Mouse (Mus musculus): ENCODE data around the gene Plekhg2. TPM values are rescaled to one million over a fixed set of nuclear protein-coding genes. Genes with fewer than 3 reads are reported as not detected.

The Plekhg2 gene
- polyA plus RNA-seq, 1 experiment from 2014 or later, result 114 TPM

DNA sequence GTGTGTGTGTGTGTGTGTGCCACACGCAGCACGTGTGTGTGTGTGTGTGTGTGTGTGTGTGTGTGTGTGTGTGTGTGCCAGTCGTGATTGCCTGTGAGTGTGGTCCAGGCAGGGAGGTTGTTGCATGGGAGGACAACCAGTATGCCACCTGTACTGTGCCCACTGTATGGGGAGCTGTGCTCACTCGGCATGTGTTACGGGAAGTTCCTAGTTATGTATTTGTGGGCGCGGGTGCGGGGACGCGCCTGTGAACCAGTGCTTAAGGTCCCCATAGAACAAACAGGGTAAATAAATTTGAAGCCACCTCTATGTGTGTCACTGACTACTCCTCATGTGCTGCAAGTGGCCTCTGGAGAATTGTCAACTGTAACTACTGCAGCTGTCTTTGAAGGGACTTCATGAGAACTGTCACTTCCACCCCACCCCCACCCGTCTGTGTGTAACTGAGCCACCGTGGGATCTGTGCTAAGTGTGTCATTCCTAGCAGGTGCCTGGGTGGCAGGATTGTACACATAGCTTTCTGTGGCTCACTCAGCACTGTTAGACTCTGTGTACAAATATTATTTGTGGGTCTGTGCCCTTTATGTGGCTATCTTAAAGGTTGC lies 10.1 kb upstream of the Plekhg2 start:
- no peak for ATAC-seq (ENCODE audit: insufficient number of reproducible peaks, insufficient read depth, low FRiP score, low TSS enrichment)
- Histone ChIP-seq H3K36me3 (peaks cover 20% of the 10 kb centered on the region), H3K4me3 (peak overlapping the region; percentile 32), H3K4me1 (peaks cover 53% of the 10 kb centered on the region), H3K27me3 (no peaks in the 10 kb centered on the region), H3K4me2 (replicated peaks) (peak overlapping the region; percentile 52), H3K9ac (peak overlapping the region; percentile 58; the same call in 1 of the 2 replicates), H3K27ac (peak overlapping the region; percentile 94), H3K9me3 (no peaks in the 10 kb centered on the region)
- WGBS, result 52% methylated on average over 9 of the region's 12 CpGs

DNA sequence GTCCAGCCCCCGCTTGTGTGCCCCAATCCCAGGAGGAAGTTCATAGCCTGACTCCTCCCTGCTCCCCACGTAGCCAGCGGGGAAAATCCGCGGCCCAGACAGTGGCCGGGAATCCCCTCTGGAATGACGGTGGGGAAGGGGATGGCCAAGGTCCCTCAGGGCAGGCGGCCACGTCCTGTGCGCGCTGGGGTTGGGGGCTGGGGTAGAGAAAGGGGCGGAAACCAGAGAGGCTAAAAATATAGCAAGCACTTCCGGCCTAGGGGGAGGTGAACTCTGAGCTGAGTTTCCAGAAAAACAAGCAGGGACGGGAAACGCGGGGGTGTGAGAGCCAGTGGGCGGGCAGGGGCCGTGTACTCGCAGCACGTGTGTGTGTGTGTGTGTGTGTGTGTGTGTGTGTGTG lies 9.5 kb upstream of the Plekhg2 start:
- WGBS, result under 1% methylated on average over 20 of the region's 20 CpGs
- Histone ChIP-seq H3K9ac (peak overlapping the region; percentile 58), H3K9me3 (no peaks in the 10 kb centered on the region), H3K27me3 (no peaks in the 10 kb centered on the region), H3K4me2 (replicated peaks) (peak overlapping the region; percentile 52), H3K36me3 (peaks cover 23% of the 10 kb centered on the region), H3K27ac (peak overlapping the region; percentile 94), H3K4me3 (peak overlapping the region; percentile 32), H3K4me1 (peaks cover 57% of the 10 kb centered on the region)
- peak; percentile 50 for ATAC-seq (ENCODE audit: insufficient number of reproducible peaks, insufficient read depth, low FRiP score, low TSS enrichment)

DNA sequence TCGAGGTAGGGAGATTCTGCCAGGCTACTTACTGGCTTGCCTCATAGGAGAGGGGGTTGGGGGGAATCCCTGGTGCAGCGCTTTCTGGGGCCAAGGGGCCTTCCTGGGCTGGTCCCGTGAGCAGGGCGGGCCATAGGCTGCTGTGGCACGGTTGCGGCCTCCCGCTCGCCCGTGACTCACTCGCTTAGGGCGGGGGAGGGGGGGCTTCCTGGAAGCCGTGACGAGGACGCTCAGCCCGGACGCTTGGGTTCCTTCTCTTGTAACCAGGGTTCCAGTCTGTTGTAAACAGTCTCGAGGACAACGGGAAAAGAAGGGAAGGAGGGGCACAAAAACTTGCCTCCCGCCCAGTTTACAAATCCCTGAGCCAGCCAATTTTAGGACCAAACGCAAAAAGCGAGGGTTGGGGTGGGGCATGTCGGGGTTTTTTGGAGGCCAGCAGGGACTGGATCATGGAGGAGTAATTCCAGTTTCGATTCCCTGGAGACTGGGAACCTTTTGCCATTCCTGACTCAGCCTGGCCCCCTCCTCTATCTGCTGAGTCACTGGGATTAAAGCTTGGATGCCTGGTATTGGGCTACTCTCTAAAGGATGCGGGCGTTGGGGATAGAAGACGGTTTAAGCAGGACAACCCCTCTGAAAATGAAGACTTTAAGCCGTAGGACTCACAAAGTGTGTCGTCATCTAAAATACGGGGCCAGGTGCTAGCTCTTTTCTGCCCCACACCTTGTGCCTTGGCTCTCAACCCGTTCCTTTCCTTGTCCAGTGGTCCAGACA lies 8.8 kb upstream of the Plekhg2 start:
- Histone ChIP-seq H3K4me2 (replicated peaks) (peak overlapping the region; percentile 52), H3K27ac (peak overlapping the region; percentile 94), H3K9ac (peak overlapping the region; percentile 58), H3K9me3 (no peaks in the 10 kb centered on the region), H3K36me3 (peaks cover 22% of the 10 kb centered on the region), H3K27me3 (no peaks in the 10 kb centered on the region), H3K4me1 (peaks cover 62% of the 10 kb centered on the region), H3K4me3 (peak overlapping the region; percentile 32)
- WGBS, result 3% methylated on average over 30 of the region's 30 CpGs
- ATAC-seq (ENCODE audit: insufficient number of reproducible peaks, insufficient read depth, low FRiP score, low TSS enrichment), result peak; percentile 16; the same call in 1 of the 2 replicates

DNA sequence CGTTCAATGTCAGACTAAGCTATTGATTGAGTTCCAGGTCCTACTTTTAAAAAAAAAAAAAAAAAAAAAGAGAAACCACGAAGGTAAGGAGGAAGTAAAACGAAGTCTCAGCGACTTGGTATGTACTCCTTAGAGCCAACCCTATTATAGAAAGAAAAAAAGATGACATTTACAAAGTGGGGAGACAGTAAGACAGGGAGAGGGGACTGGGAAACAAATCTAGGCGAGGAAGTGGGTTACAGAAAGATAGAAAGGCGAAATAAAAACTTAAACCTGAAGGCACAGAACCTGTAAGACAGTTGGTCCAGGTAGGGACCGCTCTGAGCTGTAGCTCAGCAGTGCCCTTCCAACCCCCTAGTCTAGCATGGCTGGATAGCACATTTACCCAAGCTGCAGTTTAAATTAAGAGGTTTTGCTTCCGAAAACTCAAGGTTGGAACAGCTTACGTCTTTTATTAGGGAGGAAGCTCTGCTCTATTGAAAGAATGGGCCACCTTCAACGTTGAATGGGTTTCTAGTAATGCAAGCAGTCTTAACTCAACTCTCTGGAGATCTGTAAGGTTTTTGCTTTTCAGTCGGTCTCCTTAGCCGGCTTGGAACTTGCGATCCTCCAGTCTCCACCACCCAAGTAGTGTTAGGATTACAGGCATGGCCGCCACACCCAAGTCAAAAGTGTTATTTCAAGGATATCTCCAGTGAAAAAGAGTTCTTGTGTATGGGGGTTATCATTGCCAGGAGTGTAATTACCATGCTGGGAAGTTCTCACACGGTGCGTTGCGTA lies 8.0 kb upstream of the Plekhg2 start, which contains the start of gene Zfp36:
Gene Zfp36 (minus strand): TSS at position 17 of the 780 bp plus-strand sequence.
- H3K9me3 ChIP-seq, result no peaks in the 10 kb centered on the region
- peaks cover 14% of the 10 kb centered on the region for H3K36me3 ChIP-seq
- H3K4me3 ChIP-seq, result peak within 1 kb of the TSS; percentile 66
- peak within 1 kb of the TSS; percentile 93 for H3K4me2 ChIP-seq (replicated peaks)
- H3K9ac ChIP-seq, result peak within 1 kb of the TSS; percentile 86
- peak within 1 kb of the TSS; percentile 94 for H3K27ac ChIP-seq
- peaks cover 65% of the 10 kb centered on the region for H3K4me1 ChIP-seq
- 41% methylated on average over 17 of the region's 17 CpGs for WGBS
- no peak for ATAC-seq (ENCODE audit: insufficient number of reproducible peaks, insufficient read depth, low FRiP score, low TSS enrichment)
- H3K27me3 ChIP-seq, result no peaks in the 10 kb centered on the region

DNA sequence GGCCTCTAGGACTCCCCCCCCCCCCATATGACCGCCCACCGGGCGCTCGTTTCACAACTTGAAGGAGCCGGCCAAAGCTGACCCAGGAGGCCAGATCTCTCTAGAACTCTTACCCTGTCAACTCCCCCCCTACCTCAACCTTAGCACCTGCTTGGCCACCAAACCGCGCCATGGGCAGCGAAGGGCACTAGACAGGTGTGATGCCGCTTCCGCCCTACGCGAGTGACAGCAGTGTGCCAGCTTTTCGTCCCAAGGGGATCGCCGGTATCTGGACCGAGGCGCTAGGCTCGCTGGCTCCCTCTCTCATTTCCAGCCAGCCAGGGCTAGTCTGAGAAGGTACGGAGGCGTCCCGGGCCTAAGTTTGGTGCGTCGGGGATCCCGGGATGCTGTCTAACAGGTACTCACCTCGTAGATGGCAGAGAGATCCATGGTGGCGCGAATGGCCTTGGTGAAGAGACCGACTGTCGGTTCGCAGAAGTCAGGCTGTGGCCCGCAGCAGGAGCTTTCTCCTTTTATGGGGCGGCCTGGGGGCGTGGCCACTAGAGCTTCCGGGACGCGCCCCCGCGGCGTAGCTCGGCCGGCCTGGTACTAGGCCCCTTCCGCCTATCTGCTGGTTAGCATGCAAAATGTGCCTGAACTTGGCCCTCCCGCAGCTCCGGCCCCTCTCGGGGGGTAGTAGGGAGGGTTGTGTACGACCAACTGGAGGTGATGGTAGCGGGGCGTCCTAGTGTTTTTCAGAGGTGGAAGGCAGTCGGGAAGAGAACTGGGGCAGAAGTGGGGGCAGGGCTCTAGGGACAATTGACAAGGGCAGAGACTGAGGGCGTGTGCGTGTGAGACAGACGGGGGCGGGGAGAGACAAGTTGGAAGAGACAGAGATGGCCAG lies 6.6 kb upstream of the Plekhg2 start:
- Histone ChIP-seq H3K4me2 (replicated peaks) (peak overlapping the region; percentile 93), H3K36me3 (peaks cover 9% of the 10 kb centered on the region; the same call in 1 of the 2 replicates), H3K27me3 (no peaks in the 10 kb centered on the region), H3K4me3 (peak overlapping the region; percentile 66), H3K27ac (peak overlapping the region; percentile 87), H3K9me3 (no peaks in the 10 kb centered on the region), H3K4me1 (peaks cover 66% of the 10 kb centered on the region), H3K9ac (peak overlapping the region; percentile 86)
- 2% methylated on average over 53 of the region's 53 CpGs for WGBS
- 0 out of 2 replicates have a peak, but pooled peaks have one; percentile 7 for ATAC-seq (ENCODE audit: insufficient number of reproducible peaks, insufficient read depth, low FRiP score, low TSS enrichment)

DNA sequence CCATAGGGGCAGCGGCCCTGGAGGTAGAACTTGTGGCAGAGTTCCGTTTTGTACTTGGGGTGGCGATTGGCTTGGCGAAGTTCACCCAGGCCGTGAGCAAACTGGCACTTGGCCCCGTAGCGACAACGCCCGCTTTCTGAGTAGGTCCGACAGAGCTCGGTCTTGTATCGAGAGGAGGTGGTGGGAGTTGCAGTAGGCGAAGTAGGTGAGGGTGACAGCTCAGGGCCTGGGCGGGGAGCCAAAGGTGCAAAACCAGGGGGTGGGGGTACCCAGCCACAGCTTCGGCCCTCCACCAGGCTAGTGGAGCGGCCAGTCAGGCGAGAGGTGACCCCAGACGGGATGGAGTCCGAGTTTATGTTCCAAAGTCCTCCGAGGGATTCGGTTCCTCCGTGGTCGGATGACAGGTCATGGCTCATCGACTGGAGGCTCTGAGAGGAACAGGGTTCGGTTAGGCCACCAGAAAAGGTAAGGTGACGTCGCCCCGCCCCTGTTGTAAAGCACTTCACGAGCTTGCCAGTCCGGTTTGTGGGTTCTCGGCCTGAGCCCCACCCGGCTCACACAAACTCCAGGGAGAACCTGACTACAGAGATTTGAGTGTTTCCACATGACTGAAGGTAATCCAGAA lies 5.8 kb upstream of the Plekhg2 start:
- peaks cover 9% of the 10 kb centered on the region; the same call in 1 of the 2 replicates for H3K36me3 ChIP-seq
- H3K27ac ChIP-seq, result peak overlapping the region; percentile 87
- ATAC-seq (ENCODE audit: insufficient number of reproducible peaks, insufficient read depth, low FRiP score, low TSS enrichment), result no peak
- peak overlapping the region; percentile 86 for H3K9ac ChIP-seq
- H3K27me3 ChIP-seq, result no peaks in the 10 kb centered on the region
- WGBS, result 46% methylated on average over 32 of the region's 32 CpGs
- peaks cover 69% of the 10 kb centered on the region for H3K4me1 ChIP-seq
- no peaks in the 10 kb centered on the region for H3K9me3 ChIP-seq
- peak overlapping the region; percentile 93 for H3K4me2 ChIP-seq (replicated peaks)
- peak overlapping the region; percentile 66 for H3K4me3 ChIP-seq

DNA sequence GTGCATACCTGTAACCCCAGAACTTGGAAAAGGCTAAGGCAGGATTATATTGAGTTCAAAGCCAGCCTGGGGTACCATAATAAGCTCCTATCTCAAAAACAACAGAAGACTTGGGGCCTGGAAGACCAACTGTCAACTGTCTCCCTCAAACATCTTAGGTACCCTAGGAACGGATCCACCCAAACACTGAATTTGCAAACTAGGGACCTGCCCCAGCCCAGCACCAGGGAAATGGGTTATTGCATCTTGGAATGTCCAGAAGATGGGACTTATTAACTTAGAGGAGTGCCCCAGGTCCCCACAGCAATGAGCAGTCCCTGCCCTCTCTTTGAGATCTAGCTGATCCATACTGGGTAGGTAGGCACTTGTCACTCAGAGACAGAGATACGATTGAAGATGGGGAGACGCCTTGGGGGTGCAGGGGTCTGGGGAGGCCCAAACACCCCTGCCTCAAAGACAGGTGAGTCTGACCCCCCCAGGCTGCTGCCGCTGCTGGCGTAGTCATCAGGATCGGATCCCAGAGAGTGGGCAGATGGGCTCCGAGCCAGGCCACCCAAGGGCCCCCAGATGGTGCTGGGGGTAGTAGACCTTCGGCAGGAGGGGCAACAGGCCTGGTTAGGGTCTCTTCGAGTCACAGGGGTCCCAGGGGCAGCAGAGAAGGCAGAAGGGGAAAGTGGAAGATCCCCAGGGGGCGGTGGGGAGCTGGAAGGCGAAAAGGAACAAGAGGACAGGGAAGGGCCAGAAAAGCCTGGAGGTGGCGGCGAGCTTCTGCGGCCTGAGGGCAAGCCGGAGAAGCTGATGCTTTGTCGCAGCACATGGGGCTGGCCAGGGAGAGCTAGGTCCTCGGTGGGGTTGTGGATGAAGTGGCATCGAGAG lies 5.0 kb upstream of the Plekhg2 start:
- peak overlapping the region; percentile 93 for H3K4me2 ChIP-seq (replicated peaks)
- no peaks in the 10 kb centered on the region for H3K9me3 ChIP-seq
- peaks cover 9% of the 10 kb centered on the region; the same call in 1 of the 2 replicates for H3K36me3 ChIP-seq
- ATAC-seq (ENCODE audit: insufficient number of reproducible peaks, insufficient read depth, low FRiP score, low TSS enrichment), result no peak
- peak overlapping the region; percentile 66 for H3K4me3 ChIP-seq
- 68% methylated on average over 18 of the region's 18 CpGs for WGBS
- H3K27me3 ChIP-seq, result no peaks in the 10 kb centered on the region
- peaks cover 61% of the 10 kb centered on the region for H3K4me1 ChIP-seq
- H3K27ac ChIP-seq, result peak overlapping the region; percentile 87
- peak overlapping the region; percentile 86 for H3K9ac ChIP-seq

DNA sequence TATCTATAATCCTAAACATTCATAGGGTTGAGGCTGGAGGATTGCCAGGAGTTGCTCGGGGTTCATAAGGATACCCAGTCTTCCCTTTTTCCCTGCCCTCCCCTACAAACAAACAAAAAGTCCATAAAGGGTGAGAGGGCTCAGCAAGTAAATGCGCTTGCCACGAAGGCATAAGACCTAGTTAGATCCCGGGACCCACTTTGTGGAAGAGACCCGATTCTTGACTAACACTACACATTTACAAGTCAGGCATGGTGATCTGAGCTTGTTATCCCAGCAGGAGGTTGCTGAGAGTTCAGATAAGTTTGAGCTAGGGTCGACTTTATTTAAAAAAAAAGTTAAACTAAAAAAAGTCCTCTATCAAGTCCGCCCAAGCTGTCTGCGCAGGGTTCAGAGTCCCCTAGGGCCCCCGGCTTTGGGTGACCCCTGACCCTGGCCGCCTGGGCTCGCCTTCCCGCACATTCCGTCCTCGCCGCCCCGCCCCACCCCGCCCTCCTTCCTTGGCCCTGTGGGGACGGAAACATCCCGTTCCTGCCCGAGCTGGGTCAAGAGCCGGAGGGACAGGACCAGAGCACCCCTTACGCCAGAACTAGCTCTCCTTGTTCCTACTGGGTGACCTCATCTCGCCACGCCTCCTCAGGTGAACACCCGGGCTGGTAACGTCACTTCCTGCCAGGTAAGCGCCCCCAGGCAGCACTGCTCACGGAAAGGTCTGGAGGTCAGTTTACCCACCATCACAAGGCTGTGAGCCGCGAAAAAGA lies 3.8 kb upstream of the Plekhg2 start:
- Histone ChIP-seq H3K9me3 (no peaks in the 10 kb centered on the region), H3K36me3 (peaks cover 9% of the 10 kb centered on the region; the same call in 1 of the 2 replicates), H3K4me1 (peaks cover 49% of the 10 kb centered on the region), H3K9ac (peak overlapping the region; percentile 52), H3K27me3 (no peaks in the 10 kb centered on the region), H3K4me2 (replicated peaks) (peak overlapping the region; percentile 74), H3K27ac (peak overlapping the region; percentile 94), H3K4me3 (peak overlapping the region; percentile 33)
- WGBS, result 3% methylated on average over 30 of the region's 30 CpGs
- no peak for ATAC-seq (ENCODE audit: insufficient number of reproducible peaks, insufficient read depth, low FRiP score, low TSS enrichment)

DNA sequence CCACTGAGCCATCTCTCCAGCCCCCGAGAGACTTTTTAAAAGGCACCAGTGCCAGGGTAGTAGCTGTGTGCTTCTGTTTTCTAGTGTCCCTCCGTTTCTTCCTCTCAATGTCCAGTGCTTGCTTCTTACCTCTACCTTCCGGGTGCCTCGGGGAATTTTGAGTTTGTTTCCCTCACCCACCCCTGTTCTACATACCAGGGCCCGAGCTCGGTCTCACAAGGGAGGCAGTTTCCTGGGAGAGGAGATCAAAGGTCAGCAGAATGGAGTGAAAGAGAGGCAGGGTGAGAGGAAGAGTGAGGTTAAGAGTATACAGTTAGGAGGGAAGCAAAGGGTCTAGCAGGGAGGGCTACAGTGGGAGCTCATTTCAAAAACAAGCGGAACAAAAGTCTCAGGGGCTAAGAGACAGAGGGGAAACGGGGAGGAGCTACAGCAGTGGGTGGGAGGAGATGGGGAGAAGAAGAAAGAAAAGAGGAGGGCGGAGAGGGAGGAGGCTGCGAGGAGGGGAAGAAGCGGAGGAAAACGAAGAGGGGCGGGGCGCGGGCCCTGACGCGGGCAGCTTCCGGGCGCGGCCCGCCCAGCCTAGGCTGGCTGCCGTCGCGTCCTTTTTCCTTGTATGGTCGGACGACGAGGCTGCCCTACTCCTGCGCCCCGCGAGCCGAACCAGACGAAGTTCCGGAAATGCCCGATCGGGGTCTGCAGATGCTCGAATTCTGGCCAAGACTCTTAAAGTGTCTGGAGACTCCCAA lies 3.0 kb upstream of the Plekhg2 start:
- Histone ChIP-seq H3K4me3 (peak overlapping the region; percentile 33), H3K27me3 (no peaks in the 10 kb centered on the region), H3K9ac (peak overlapping the region; percentile 52), H3K9me3 (no peaks in the 10 kb centered on the region), H3K36me3 (peaks cover 10% of the 10 kb centered on the region), H3K4me2 (replicated peaks) (peak overlapping the region; percentile 74), H3K27ac (peak overlapping the region; percentile 94), H3K4me1 (peaks cover 47% of the 10 kb centered on the region)
- ATAC-seq (ENCODE audit: insufficient number of reproducible peaks, insufficient read depth, low FRiP score, low TSS enrichment), result peak; percentile 42
- WGBS, result under 1% methylated on average over 33 of the region's 36 CpGs
